Mouse (Mus musculus) T-helper 1 cell (primary cell): ENCODE data around the gene Rp9.

Experiments
- in situ Hi-C: fragments of 300-600 bp; cut with MboI, MseI; formaldehyde crosslinking; loops from one replicate; pipeline ENCODE4 v1.15.1; 2025; ENCODE audit warnings: high pct_unique_total_duplicates

Gene Rp9

DNA sequence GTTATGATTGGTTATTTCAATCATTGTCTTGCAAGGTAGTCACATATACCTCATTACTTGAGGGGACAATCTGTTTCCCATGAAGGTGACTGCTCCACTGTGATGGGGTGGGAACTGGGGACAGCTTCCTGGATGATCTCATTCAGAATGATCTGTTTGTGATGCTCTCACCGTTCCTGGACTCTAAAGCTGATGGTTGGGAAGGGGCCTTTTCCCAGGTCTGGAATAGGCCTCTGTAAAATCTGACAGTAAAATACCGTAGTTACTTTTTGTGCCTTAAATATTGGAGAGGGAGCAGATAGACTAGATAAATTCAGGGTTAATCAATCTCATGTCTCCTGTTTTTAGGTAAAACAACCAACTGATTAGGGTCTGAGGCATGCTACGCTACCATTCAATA, at the start of gene Rp9:
Gene Rp9, minus strand, starts transcription at position 101 of the 400 bp plus-strand sequence.
- in situ Hi-C loops = no loop called here

DNA sequence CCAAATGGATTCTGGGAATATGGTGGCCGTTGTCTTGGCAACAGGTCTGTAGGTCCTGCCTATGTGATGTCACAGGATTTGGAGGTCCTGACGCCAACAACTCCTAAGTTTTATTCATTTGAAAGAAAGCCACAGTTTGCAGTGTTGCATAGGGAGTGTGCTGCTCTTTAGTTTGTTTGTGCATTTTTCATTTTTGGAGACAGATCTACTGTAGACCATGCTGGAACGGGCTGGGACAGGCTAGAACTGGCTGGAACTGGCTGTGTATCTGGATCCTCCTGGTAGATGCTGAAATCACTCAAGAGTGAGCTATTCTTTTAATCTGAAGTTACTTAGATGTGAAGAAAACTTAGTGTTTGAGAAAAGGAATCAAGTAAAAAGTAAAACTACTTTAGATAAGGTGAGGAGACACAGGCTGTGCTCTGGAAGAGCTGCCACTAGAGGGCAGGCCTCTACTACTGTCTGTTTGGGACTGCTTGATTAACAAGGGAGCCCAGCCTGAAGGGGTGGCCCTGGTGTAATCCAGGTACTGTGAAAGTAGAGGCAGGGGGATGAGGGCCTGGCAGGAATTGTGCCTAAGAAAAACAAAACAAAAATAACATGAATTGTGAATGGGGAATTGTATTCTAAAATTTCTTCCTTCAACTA, 49.0 kb upstream of the Rp9 start:
- in situ Hi-C loops = no loop called here

DNA sequence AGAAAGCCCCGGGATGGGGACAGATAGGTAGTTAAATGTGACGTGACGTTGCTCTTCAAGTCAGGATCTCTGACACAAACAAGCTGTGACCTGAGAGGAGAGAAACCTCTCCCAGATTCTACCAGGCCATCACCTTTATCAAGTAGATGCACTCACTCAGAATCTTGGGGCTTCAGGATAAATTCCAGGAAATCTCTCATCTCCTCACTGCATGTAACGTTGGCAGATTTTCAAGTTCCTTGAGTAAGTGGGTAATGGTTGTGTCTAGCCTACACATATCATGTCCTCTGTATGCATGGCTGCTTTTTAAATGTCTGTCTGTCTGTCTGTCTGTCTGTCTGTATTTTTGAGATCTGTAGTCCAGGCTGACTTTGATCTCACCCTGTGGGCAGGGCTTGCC, 45.5 kb upstream of the Rp9 start:
- in situ Hi-C loops = no loop called here

DNA sequence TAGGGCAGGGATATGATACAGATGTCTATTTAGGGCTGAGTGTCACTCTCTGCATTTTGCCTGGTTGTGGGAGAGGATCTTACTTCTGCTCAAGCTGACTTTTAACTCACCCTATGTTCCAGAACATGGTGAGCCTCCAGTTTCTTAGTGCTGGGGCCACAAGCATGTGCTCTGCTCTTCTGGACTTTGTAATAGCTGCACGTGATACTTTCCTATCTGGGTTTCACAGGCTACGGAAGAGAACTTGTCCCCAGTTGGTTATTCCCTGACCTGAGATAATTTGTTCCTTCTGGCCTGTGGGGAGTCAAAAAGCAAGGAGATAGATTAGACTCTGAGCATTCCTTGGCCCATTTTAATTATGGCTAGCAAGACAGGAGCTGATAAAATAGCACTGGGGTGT, 36.0 kb upstream of the Rp9 start:
- in situ Hi-C loops = no loop called here

DNA sequence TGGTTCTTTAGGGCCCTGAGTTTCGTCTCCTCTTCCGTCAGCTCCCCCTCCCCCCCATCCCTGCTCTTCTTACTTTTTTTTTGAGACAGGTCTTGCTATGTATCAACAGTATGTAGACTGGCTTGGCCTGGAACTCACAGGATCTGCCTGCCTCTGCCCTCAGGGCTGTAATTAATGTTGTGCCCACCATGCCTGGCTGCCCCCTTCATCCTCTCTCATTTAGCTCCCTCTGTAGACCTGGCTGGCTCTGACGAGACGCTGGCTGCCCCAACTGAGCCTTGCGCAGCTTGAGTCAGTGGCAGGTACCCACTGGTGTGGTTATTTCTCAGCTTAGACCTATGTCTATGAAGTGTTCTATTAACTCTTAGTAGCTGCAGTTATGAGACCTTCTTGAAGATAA, 34.0 kb upstream of the Rp9 start:
- in situ Hi-C loops = no loop called here

DNA sequence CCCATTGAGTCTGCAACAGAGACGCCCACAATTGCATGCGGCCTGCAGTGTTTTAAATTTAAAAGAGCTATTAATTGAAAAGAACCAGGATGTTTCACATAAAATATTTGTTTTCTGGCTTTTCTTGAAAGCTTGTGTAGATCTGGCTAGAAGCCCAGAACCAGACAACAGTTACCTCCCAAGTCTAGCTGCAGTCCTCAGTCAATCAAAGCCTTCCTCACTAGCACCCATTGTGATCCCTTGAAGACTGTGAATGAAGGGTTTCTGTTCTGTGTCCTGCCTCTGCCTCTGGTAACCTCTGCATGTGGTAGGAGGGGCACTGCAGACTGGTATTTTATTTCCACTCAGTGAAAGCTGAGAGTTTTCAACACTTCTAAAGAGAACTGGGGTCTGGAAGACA, 33.4 kb upstream of the Rp9 start:
- in situ Hi-C loops = no loop called here

DNA sequence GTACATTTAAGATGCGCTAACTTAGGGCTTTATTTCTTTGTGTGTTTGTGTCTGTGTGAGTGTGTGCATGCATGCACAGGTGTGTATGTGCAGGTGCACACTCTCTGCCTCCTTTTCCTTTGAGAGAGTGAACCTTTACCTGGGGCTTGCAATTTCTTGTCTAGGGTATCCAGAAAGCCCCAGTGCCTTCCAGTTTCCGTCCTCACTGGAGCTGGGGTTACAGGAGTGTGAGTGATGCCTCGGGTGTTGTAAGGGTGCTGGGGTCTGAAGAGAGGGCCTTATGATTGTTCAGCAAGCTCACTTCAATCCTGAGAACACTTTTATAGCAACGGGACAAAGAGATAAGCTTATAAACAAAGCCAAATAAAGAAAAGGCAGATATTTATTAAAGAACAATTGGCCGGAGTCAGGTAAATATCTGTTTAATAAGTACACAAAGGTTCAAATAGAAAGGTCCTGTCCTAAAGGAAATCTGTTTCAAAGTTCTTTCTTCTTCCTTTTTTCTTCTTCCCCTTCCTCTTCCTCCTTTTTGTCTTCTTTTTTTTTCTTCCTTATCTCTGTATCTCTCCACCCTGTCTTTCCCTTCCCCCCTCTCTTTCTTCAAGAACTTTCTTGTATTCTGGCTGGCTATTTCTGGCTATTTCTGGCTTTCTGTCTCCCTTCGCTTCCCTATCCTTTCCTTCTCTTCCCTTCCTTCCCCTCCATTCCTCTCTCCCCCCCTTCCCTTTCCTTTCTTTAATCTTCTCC, 27.7 kb upstream of the Rp9 start:
- in situ Hi-C loops = no loop called here

DNA sequence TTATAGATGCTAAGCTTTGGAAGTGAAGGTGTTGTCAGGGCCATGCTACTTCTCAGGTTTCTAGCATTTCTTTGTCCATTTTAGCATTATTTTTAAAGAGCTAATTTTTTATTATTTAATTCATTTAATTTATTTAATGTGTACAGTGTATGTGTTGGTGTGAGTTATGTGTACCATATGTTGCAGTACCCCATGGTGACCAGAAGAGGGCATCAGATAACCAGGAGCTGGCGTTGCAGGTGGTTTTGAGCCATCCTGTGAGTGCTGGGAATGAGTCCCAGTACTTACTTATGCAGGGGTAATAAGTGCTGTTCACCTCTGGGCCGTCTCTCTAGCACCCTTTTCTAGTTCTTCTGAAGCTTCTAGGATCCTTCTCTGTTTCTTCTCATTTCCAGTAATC, 25.6 kb upstream of the Rp9 start:
- in situ Hi-C loops = no loop called here

DNA sequence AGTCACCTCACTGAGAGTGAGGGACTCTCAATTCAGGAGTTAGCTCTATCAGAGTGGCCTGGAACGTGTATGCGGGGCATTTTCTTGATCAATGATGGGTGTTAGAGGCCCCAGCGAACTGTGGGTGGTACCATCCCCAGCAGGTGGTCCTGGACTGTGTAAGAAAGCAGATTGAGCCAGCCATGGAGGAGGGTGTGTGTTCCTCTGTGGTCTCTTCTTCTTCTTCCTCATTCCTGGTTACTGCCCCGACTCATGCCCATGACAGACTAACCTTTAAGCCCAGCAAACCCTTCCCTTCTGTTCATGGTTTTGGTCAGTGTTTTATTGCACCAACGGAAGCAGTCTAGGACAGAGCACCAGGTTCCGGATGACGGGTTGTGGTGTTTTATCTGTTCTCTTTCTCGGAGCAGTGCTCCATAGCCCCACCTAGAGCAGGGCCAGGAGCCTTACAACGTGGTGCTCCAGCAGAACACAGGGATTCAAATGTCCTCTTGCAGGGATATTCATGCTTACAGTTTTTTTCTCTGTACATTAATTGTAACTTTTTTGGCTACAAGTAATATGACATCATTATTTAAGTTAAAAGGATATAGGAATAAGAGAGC, 24.8 kb upstream of the Rp9 start:
- in situ Hi-C loops = no loop called here

DNA sequence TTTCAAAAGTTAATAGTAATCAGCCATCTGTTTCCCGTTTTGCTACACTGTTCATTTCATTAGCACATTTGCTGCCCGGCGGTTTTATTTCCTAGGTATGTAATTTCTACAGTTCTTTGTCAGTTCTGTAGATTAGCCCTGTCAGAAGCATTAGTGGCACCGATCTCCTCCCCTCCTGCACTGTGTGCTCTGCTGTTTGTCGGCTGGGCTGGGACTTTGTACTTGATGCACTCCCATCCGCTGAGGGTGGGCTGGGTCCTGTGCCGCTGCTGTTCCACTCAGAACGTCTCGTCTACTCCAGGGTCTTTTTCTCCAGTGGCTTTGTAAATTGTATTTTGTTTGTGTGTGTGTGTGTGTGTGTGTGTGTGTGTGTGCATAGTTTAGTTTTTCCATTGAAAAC, 19.4 kb upstream of the Rp9 start:
- in situ Hi-C loops = no loop called here

DNA sequence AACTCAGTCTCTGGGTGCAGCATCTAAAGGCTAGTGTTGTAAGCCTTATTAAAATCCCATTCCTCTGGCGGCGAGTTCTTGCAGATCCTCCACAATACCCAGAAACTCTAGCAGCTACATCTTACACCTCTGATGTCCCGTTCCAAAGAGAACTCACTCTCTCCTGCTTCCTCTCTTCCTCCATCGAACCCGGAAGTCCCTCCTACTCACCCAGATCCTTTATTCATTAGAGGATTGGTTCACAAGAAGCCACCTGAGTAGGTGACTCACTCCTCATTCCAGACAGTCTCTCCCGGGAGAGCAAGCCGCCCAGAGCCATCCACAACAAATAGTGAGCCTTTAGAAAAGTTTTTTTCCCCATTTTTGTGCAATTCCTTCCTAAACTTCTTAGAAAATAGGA, 16.7 kb upstream of the Rp9 start:
- in situ Hi-C loops = no loop called here

DNA sequence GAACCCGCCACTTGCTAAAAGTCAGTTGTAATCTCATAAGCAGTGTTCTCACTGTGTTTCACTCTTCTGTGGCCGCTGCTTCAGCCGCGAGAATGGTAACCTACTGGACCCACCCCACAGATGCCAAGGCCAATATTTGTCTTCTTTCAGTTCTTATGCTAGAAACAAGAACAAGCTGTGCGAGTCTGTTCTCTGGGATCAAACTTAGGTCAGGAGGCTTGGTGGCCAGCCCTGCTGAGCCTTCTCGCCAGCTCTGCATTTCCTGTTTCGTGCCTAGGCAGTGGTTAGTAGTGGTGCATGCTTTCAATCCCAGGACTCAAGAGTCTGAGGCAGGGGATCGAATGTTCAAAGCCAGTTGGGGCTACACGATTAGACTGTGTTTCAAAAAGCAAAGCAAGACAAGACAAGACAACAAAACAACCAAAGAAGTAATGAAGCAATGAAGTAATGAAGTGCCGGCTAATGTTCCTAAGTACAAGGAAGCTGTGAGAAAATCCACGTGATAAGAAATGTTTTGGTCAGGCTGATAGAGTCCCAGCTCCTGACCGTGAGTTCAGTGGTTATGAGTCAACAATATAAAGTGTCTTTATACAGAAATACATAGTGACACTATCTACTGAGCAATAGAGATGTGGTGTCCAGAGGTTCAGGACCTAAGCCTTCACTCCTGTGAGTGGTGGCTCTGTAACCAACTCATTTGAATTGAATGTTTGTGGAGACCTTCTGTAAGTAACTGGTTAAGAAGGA, 15.2 kb upstream of the Rp9 start:
- in situ Hi-C loops = no loop called here

DNA sequence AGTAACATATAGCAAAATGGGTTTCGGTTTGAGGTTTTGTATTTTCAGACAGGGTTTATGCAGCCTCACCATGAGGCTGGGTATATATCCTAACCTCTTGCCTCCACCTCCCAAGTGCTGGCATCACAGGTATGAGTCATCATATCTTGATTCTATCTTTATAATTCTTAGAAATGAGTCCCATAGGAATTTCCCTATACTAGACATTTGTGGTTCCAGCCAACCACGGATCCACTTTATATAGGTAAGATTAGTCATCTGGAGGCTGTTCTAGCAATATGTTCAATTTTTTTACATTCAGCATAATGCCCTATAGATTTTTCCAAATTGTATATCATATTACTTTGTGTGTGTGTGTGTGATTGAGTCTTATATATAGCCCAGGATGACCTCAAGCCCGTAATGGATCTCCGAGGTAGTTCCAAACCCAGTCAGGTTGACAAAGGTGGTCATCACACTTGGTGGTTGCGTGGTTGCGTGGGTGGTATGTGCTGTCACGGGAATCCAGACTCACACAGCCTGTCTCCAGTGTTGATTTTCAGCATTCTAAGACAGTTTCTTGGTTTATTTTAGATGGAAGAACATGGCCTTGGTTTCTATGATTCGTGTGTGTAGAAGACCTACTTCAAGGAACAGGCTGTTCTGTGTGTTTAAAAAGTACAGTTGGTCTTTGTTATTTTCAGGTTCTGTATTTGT, 14.5 kb upstream of the Rp9 start:
- in situ Hi-C loops = no loop called here

DNA sequence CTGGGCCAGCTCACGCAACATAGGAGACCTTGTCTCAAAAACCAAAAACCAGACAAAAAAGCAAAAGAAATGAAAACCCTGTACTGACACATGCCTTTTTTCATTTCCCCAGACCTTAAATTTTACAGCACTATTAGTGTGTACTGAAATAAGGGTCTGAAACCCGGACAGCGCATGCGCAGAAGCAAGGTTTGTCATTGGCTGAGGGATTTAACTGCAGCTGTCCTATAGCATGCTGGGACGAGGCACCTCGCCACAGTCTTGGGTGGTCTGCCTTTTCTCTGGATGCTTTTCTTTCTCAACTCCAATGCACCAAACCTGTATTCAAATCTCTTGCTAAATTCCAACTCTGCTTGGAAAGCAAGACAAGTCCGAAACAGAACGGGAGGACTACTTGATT, 9.4 kb upstream of the Rp9 start:
- in situ Hi-C loops = no loop called here

DNA sequence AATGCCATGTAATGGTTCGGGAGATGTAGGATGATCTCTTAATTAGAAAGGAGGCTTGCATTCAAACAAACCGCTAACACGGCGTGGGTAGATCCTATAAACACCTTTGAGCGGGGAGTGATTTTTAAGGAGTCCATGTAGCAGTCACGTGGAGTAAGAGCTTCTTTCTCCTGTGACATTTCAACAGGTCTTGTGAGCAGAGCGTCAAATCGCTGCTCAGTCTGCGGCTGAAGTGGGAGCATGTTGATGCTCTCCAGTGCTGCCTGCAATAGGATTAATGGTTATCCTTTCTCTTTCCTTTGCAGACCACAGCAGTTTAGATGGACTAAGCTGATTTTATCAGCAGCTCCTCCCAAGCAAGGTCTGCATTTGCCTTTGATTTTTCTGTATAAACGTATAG, 6.7 kb upstream of the Rp9 start:
- in situ Hi-C loops = no loop called here

DNA sequence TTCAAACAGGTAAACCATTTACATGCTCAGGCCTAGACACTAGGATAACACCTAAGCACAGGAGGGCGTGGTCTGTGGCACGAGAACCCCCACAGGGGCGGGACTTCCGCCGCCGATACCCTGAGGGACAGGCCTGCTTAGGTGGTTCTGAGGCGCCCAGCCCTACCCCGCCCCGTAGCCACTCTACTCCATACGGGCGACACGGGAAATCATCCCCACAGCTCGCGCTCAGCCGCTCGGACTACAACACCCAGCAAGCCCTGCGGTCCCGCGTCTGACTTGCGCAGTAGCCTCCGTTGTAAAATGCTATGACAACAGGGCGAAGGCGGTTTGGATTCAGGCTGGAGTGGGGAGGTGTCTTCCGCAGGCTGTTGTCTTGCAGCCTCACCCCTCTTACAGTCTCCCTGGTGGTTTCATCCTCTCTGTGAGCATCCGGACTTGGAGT, 5.9 kb upstream of the Rp9 start, which contains the start of gene Bbs9:
Gene Bbs9, plus strand, starts transcription at position 292 of the 445 bp plus-strand sequence.
- in situ Hi-C loops = no loop called here

DNA sequence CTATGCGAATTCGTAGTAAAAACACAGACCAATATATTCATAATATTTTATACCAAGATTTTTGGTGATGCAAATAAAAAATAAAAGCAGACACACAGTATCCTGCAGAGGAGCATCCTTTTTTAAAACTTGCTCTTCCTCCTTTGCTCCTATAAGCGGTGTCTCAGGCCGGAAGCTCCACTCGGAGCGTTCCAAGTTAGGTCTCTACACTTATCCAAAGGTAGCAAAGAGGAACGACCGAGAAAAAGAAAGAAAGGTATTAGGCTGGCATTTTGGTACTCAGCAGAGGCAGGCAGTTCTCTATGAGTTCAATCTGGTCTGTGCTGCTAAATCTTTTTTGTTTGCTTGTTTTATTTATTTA, 664 bp downstream of the Rp9 start:
- in situ Hi-C loops = no loop called here

DNA sequence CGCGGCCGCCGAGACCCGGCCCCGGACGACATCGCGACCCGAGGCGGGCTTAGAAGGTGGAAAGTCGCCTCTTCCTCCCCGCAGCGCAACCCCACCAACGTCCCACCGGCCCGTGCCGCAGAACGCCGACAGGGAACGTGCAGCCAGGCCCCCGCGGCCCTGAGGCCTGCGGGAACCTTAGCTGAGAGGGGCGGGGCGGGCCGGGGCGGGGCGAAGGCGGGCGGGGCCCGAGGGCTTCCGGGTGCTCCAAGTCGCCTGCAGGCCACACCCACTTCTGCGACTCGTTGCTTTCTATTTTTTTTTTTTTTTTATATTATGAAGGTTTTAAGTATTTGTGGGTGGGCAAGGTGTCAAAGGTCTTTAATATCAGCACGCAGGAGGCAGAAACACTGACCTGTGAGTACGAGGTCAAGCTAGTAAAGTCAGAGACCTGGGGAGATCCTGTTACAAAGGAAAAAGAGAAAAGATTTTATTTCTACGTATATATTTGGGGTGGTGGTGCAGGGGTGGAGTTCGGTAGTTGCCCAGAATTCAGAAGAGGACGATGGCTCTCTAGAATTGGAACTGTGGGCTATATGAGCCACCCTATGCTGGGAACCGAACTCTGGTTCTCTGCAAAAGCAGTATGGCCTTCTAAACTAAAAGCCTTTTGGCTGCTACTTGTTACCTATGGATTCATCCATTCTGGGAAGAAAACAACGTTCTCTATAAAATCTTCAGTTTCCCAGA, 1.2 kb downstream of the Rp9 start:
- in situ Hi-C loops = no loop called here

DNA sequence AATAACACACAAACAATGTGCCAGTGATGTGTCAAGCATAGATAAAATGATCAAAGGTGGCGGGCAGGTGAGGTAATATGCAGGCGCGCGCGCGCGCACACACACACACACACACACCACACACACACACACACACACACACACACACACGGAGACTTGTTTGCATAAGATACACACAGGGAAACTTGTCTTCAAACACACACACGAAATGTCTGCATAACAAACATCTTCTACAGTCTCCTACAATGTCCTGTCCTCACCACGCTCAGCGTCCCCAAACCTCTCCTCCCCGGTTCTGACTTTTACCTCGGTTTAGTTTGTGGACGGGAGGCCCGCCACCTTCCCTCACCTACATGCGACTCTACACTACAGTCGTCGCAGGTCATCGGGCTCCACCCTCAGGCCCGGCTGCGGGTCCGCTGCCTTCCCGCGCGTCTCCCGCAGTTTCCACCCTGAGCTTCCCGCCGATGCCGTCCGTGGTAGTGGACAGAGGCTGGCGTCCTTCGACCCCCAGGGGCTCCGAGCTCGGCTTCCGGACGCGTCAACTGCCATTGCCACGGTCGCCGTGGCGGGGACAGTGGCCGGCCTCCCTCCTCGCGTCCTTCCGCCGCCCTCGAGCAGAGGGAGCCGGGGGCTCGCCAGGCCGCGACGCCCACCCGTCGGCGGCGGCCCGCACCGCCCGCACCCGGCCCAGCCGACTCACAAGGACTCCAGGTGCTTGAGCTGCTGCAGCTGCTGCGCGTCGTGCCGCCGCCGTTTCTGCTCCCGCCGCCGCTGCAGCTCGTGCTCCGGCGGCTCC, 2.0 kb downstream of the Rp9 start:
- in situ Hi-C loops = no loop called here

DNA sequence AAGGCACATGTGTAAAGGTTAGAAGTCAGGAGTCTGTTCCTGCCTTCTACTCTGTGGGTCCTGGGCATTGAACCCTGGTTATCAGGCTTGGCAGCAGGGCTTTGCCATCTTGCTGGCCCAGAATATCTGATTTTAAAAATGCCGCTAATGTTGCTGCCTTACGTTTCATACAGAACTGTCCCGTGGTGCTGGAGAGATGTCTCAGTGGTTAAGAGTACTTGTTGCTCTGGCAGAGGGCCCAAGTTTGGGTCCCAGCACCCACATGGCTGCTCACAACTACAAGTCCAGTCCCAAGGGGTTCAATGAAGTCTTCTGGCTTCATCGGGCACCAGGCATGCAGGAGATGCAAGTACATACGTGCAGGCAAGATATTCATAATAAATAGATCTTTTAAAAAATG, 3.3 kb downstream of the Rp9 start:
- in situ Hi-C loops = no loop called here
